Mouse (Mus musculus) bone marrow, adult 2 months (tissue): ENCODE results near the gene Zmym3. TPM values are rescaled to one million over a fixed set of nuclear protein-coding genes. Genes with fewer than 3 reads are reported as not detected.

Experiments
- H3K27ac ChIP-seq: fragments of 200-500 bp; 2 replicates; pipeline ENCODE4 v1.5.1; 2012; ENCODE audit warnings: low read depth, mild to moderate bottlenecking, control low read depth, inconsistent platforms, low read length; ENCODE audit not compliant: control insufficient read depth, poor library complexity, insufficient read depth
- H3K4me1 ChIP-seq: fragments of 200-500 bp; 2 replicates; pipeline ENCODE4 v1.6.1; 2011; ENCODE audit warnings: low read length; ENCODE audit not compliant: control insufficient read depth, insufficient read depth
- H3K4me3 ChIP-seq: fragments of 200-500 bp; replicated peaks from 2 replicates; pipeline ENCODE3; 2011; ENCODE audit warnings: mild to moderate bottlenecking, low read depth, low read length, control low read depth; ENCODE audit not compliant: control insufficient read depth
- CTCF ChIP-seq: fragments of 200-500 bp; IDR thresholded peaks from 2 replicates; pipeline ENCODE4 v1.5.1; 2011; ENCODE audit warnings: low read length, control low read depth; ENCODE audit not compliant: control insufficient read depth, insufficient read depth
- POLR2A ChIP-seq: fragments of 200-500 bp; IDR thresholded peaks from 2 replicates; pipeline ENCODE4 v1.6.1; 2011; ENCODE audit warnings: low read depth, mild to moderate bottlenecking, control low read depth, low read length, borderline replicate concordance; ENCODE audit not compliant: control insufficient read depth
- WGBS: fragments of 180-500 bp; shearing (Covaris S2); methylation state at CpG from one replicate; pipeline ENCODE4 v1.1.7; 2018; 5-methylcytosine and 5-hydroxymethylcytosine counted together
- polyA plus RNA-seq: library from polyadenylated mRNA; stranded (reverse); fragments of >200 nt; gene quantifications from 2 replicates; pipeline ENCODE4 v1.2.4, GENCODE M21; 2011; ENCODE audit warnings: low replicate concordance; ENCODE audit not compliant: missing spikeins, insufficient read depth, insufficient read length

Zmym3 gene
- polyA plus RNA-seq, 1 experiment = 26.9 TPM

GRCm38 (mm10) chrX:101384439-101385137 lies 36.1 kb downstream of the Zmym3 start:
- whole genome bisulfite sequencing = 15% methylated on average over 32 of the region's 32 CpGs
- H3K27ac ChIP-seq = no peak overlapping the region
- H3K4me1 ChIP-seq = no peaks in the 10 kb centered on the region; the same call in 1 of the 2 replicates
- H3K4me3 ChIP-seq = no peak overlapping the region
- no peak for TF ChIP-seq CTCF
- TF ChIP-seq POLR2A = no peak

GRCm38 (mm10) chrX:101383455-101383854 lies 37.2 kb downstream of the Zmym3 start:
- WGBS = 58% methylated on average over 18 of the region's 18 CpGs

GRCm38 (mm10) chrX:101379744-101380143 lies 40.9 kb downstream of the Zmym3 start:
- no peak overlapping the region for H3K27ac ChIP-seq
- H3K4me3 ChIP-seq = no peak overlapping the region
- H3K4me1 ChIP-seq = no peaks in the 10 kb centered on the region; the same call in 1 of the 2 replicates
- WGBS = 51% methylated on average over 1 of the region's 1 CpGs
- TF ChIP-seq POLR2A (no peak), CTCF (no peak)

More at GRCm38 (mm10) chrX:101383455-101383854, 37.2 kb downstream of the Zmym3 start:
- H3K4me1 ChIP-seq = no peaks in the 10 kb centered on the region; the same call in 1 of the 2 replicates
- H3K4me3 ChIP-seq = no peak overlapping the region
- no peak for TF ChIP-seq POLR2A
- no peak for TF ChIP-seq CTCF
- H3K27ac ChIP-seq = no peak overlapping the region

- WGBS = 61% methylated on average over 4 of the region's 4 CpGs
- no peak overlapping the region for H3K4me3 ChIP-seq
Observed at GRCm38 (mm10) chrX:101377076-101377475, 43.6 kb downstream of the Zmym3 start.

GRCm38 (mm10) chrX:101376190-101376968 lies 44.3 kb downstream of the Zmym3 start, which contains the start of gene Gjb1:
Gjb1 (plus strand) TSS chrX:101376378.
- no peak for TF ChIP-seq CTCF
- TF ChIP-seq POLR2A = no peak
- H3K4me3 ChIP-seq = no peak within 1 kb of the TSS
- WGBS = 81% methylated on average over 7 of the region's 7 CpGs
- H3K27ac ChIP-seq = no peak within 1 kb of the TSS
- H3K4me1 ChIP-seq = no peaks in the 10 kb centered on the region; the same call in 1 of the 2 replicates

More at GRCm38 (mm10) chrX:101377076-101377475, 43.6 kb downstream of the Zmym3 start:
- no peak overlapping the region for H3K27ac ChIP-seq
- TF ChIP-seq POLR2A (no peak), CTCF (no peak)
- no peaks in the 10 kb centered on the region; the same call in 1 of the 2 replicates for H3K4me1 ChIP-seq

GRCm38 (mm10) chrX:101372946-101373345 lies 47.7 kb downstream of the Zmym3 start:
- Histone ChIP-seq H3K4me3 (no peak overlapping the region), H3K4me1 (no peaks in the 10 kb centered on the region), H3K27ac (no peak overlapping the region)
- WGBS = 80% methylated on average over 5 of the region's 5 CpGs
- no peak for TF ChIP-seq POLR2A
- no peak for TF ChIP-seq CTCF

GRCm38 (mm10) chrX:101370573-101370972 lies 50.1 kb downstream of the Zmym3 start:
- H3K27ac ChIP-seq = no peak overlapping the region
- H3K4me1 ChIP-seq = no peaks in the 10 kb centered on the region
- WGBS = 70% methylated on average over 3 of the region's 3 CpGs
- TF ChIP-seq POLR2A = no peak
- no peak for TF ChIP-seq CTCF
- H3K4me3 ChIP-seq = no peak overlapping the region

- Histone ChIP-seq H3K27ac (no peak overlapping the region), H3K4me1 (no peaks in the 10 kb centered on the region), H3K4me3 (no peak overlapping the region)
- no peak for TF ChIP-seq POLR2A
- TF ChIP-seq CTCF = no peak
- WGBS = 59% methylated on average over 7 of the region's 7 CpGs
Observed at GRCm38 (mm10) chrX:101369001-101369400, 51.6 kb downstream of the Zmym3 start.
